Mouse (Mus musculus): ENCODE data around the gene Olfr732. TPM values are rescaled to one million over a fixed set of nuclear protein-coding genes. Genes with fewer than 3 reads are reported as not detected.

Gene Olfr732
- polyA plus RNA-seq (2014; fragmentation: Nextera tagmentation; extraction: Ambion mirVana): not detected in 2 replicates

DNA sequence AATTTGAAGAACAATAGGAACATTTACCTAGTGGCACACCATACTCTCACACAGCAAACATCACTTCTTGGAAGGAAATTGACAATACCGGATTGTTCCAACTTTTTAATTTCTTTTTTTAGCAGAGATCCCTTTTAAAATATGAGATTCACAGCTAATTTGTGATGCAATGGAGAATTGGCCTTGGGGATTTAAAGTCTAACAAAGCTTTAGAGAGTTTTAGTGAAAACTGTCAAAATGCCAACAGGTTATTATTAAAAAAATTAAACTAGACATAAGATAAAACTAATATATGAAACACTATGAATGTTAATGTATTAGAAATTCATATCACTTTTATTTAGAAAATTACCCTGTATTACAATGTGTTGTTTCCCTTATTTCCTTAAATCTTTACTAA, at the start of gene Olfr732:
Olfr732 (minus strand) TSS at position 101 of the 400 bp plus-strand sequence.
- WGBS: 90% methylated on average over 1 of the region's 1 CpGs
- DNase-seq (ENCODE audit: low spot score): no peak
- no peak within 1 kb of the TSS for H3K27ac ChIP-seq (ENCODE audit: low read depth)
- H3K4me1 ChIP-seq (replicated peaks; ENCODE audit: control insufficient read depth, insufficient read depth, low read length): no peaks in the 10 kb centered on the region
- no peak for ATAC-seq (replicated peaks; ENCODE audit: low FRiP score, low TSS enrichment, low read depth)
- H3K27me3 ChIP-seq (replicated peaks; ENCODE audit: control insufficient read depth, insufficient read depth, low read length): no peaks in the 10 kb centered on the region
- H3K9ac ChIP-seq (ENCODE audit: low read length): no peak within 1 kb of the TSS
- H3K4me3 ChIP-seq (ENCODE audit: low read depth, low read length): no peak within 1 kb of the TSS
- no peaks in the 10 kb centered on the region for H3K36me3 ChIP-seq (ENCODE audit: control insufficient read depth, insufficient read depth, low read length)
- no peaks in the 10 kb centered on the region for H3K9me3 ChIP-seq (ENCODE audit: control insufficient read depth, low read length)
- H3K4me2 ChIP-seq (ENCODE audit: low read length): no peak within 1 kb of the TSS

- no peak within 1 kb of the TSS for H3K9ac ChIP-seq (ENCODE audit: low read length)
- no peak within 1 kb of the TSS for H3K4me3 ChIP-seq (ENCODE audit: low read depth, low read length)
- no peak for ATAC-seq (replicated peaks; ENCODE audit: low FRiP score, low TSS enrichment, low read depth)
- no peak for DNase-seq (ENCODE audit: low spot score)
- no peak within 1 kb of the TSS for H3K27ac ChIP-seq (ENCODE audit: low read depth)
- H3K27me3 ChIP-seq (replicated peaks; ENCODE audit: control insufficient read depth, insufficient read depth, low read length): no peaks in the 10 kb centered on the region
- no peaks in the 10 kb centered on the region for H3K36me3 ChIP-seq (ENCODE audit: control insufficient read depth, insufficient read depth, low read length)
- H3K4me1 ChIP-seq (replicated peaks; ENCODE audit: control insufficient read depth, insufficient read depth, low read length): no peaks in the 10 kb centered on the region
- WGBS: 59% methylated on average over 1 of the region's 1 CpGs
- no peak within 1 kb of the TSS for H3K4me2 ChIP-seq (ENCODE audit: low read length)
- no peaks in the 10 kb centered on the region for H3K9me3 ChIP-seq (ENCODE audit: control insufficient read depth, low read length)
Measured at GRCm38 (mm10) chr14:50326661-50327060, 42.7 kb upstream of the Olfr732 start, which contains the start of gene Olfr734. Gene Olfr734, minus strand, starts transcription at chr14:50326761.

- Histone ChIP-seq H3K27me3 (replicated peaks; ENCODE audit: control insufficient read depth, insufficient read depth, low read length) (no peaks in the 10 kb centered on the region), H3K9ac (ENCODE audit: low read length) (no peak within 1 kb of the TSS), H3K36me3 (ENCODE audit: control insufficient read depth, insufficient read depth, low read length) (no peaks in the 10 kb centered on the region), H3K27ac (ENCODE audit: low read depth) (no peak within 1 kb of the TSS), H3K4me1 (replicated peaks; ENCODE audit: control insufficient read depth, insufficient read depth, low read length) (no peaks in the 10 kb centered on the region), H3K4me2 (ENCODE audit: low read length) (no peak within 1 kb of the TSS), H3K9me3 (ENCODE audit: control insufficient read depth, low read length) (no peaks in the 10 kb centered on the region), H3K4me3 (ENCODE audit: low read depth, low read length) (no peak within 1 kb of the TSS)
- DNase-seq (ENCODE audit: low spot score) (no peak), ATAC-seq (replicated peaks; ENCODE audit: low FRiP score, low TSS enrichment, low read depth) (no peak)
Measured at GRCm38 (mm10) chr14:50301422-50301821, 17.4 kb upstream of the Olfr732 start, which contains the start of gene Olfr733. Gene Olfr733, minus strand, starts transcription at chr14:50301522.

DNA sequence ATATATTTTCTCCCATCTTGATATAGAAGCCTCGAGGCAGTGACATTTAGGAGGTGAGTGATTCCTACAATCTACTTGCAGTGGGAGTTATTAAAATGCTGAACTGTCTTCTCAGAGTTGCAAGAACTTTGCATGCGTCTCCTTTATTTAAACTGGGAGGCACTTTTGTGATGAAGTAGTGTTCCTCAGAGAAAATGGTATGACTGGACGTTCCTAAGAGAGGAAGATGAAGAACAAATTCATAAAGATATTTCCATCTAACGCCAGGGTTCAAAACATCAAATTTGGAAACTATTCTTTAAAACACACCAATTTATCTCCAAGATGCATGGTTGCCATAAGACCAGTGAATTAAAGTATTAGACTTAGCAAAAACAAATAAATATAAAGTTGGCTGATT, 42.2 kb downstream of the Olfr732 start, which contains the start of gene Olfr731:
Olfr731 (minus strand) TSS at position 101 of the 400 bp plus-strand sequence.
- no peak within 1 kb of the TSS for H3K4me3 ChIP-seq (ENCODE audit: low read depth, low read length)
- H3K27me3 ChIP-seq (replicated peaks; ENCODE audit: control insufficient read depth, insufficient read depth, low read length): no peaks in the 10 kb centered on the region
- no peaks in the 10 kb centered on the region for H3K4me1 ChIP-seq (replicated peaks; ENCODE audit: control insufficient read depth, insufficient read depth, low read length)
- no peak for ATAC-seq (replicated peaks; ENCODE audit: low FRiP score, low TSS enrichment, low read depth)
- no peak for DNase-seq (ENCODE audit: low spot score)
- H3K36me3 ChIP-seq (ENCODE audit: control insufficient read depth, insufficient read depth, low read length): no peaks in the 10 kb centered on the region
- no peaks in the 10 kb centered on the region for H3K9me3 ChIP-seq (ENCODE audit: control insufficient read depth, low read length)
- no peak within 1 kb of the TSS for H3K9ac ChIP-seq (ENCODE audit: low read length)
- H3K4me2 ChIP-seq (ENCODE audit: low read length): no peak within 1 kb of the TSS
- no peak within 1 kb of the TSS for H3K27ac ChIP-seq (ENCODE audit: low read depth)
- 82% methylated on average over 4 of the region's 4 CpGs for WGBS

Other genes starting within 250 kb of the Olfr732 start
- not detected in 2 replicates for gene Olfr725, start 243.8 kb downstream of the Olfr732 start, polyA plus RNA-seq (2014; fragmentation: Nextera tagmentation; extraction: Ambion mirVana)
- gene Olfr726, start 193.3 kb downstream of the Olfr732 start, polyA plus RNA-seq (2014; fragmentation: Nextera tagmentation; extraction: Ambion mirVana): not detected in 2 replicates
- not detected in 2 replicates for gene Olfr727, start 161.0 kb downstream of the Olfr732 start, polyA plus RNA-seq (2014; fragmentation: Nextera tagmentation; extraction: Ambion mirVana)
- not detected in 2 replicates for gene Olfr728, start 141.5 kb downstream of the Olfr732 start, polyA plus RNA-seq (2014; fragmentation: Nextera tagmentation; extraction: Ambion mirVana)
- not detected in 2 replicates for gene Olfr729, start 131.3 kb downstream of the Olfr732 start, polyA plus RNA-seq (2014; fragmentation: Nextera tagmentation; extraction: Ambion mirVana)
- not detected in 2 replicates for gene Olfr730, start 96.0 kb downstream of the Olfr732 start, polyA plus RNA-seq (2014; fragmentation: Nextera tagmentation; extraction: Ambion mirVana)
- gene Olfr731, start 42.3 kb downstream of the Olfr732 start, polyA plus RNA-seq (2014; fragmentation: Nextera tagmentation; extraction: Ambion mirVana): not detected in 2 replicates
- not detected in 2 replicates for gene Olfr733, start 17.3 kb upstream of the Olfr732 start, polyA plus RNA-seq (2014; fragmentation: Nextera tagmentation; extraction: Ambion mirVana)
- not detected in 2 replicates for gene Olfr734, start 42.6 kb upstream of the Olfr732 start, polyA plus RNA-seq (2014; fragmentation: Nextera tagmentation; extraction: Ambion mirVana)
- gene Olfr735, start 64.7 kb upstream of the Olfr732 start, polyA plus RNA-seq (2014; fragmentation: Nextera tagmentation; extraction: Ambion mirVana): not detected in 2 replicates
- not detected in 2 replicates for gene Tlr11, start 73.7 kb upstream of the Olfr732 start, polyA plus RNA-seq (2014; fragmentation: Nextera tagmentation; extraction: Ambion mirVana)
- gene Olfr736, start 97.0 kb upstream of the Olfr732 start, polyA plus RNA-seq (2014; fragmentation: Nextera tagmentation; extraction: Ambion mirVana): not detected in 2 replicates
- gene Olfr738, start 123.4 kb upstream of the Olfr732 start, polyA plus RNA-seq (2014; fragmentation: Nextera tagmentation; extraction: Ambion mirVana): not detected in 2 replicates
- not detected in 2 replicates for gene Olfr739, start 134.4 kb upstream of the Olfr732 start, polyA plus RNA-seq (2014; fragmentation: Nextera tagmentation; extraction: Ambion mirVana)
- not detected in 2 replicates for gene Olfr740, start 161.3 kb upstream of the Olfr732 start, polyA plus RNA-seq (2014; fragmentation: Nextera tagmentation; extraction: Ambion mirVana)
- gene Olfr741, start 188.5 kb upstream of the Olfr732 start, polyA plus RNA-seq (2014; fragmentation: Nextera tagmentation; extraction: Ambion mirVana): not detected in 2 replicates
- not detected in 2 replicates for gene Olfr742, start 219.4 kb upstream of the Olfr732 start, polyA plus RNA-seq (2014; fragmentation: Nextera tagmentation; extraction: Ambion mirVana)
- not detected in 2 replicates for gene Olfr743, start 237.6 kb upstream of the Olfr732 start, polyA plus RNA-seq (2014; fragmentation: Nextera tagmentation; extraction: Ambion mirVana)